Mouse (Mus musculus): ENCODE data around the gene Mta2. TPM values are rescaled to one million over a fixed set of nuclear protein-coding genes. Genes with fewer than 3 reads are reported as not detected.
"Not testable (repeated sequence)": the region's sequence is repeated elsewhere in the genome, so short reads cannot be mapped to it uniquely, and the experiment has no call there.

The Mta2 gene
- polyA plus RNA-seq, 1 experiment from 2014 or later = 171 TPM

- peak within 1 kb of the TSS; percentile 94 for H3K4me3 ChIP-seq
- peak within 1 kb of the TSS; percentile 91 for H3K4me2 ChIP-seq (replicated peaks)
- peaks cover 45% of the 10 kb centered on the region for H3K4me1 ChIP-seq
- H3K9ac ChIP-seq (replicated peaks) = peak within 1 kb of the TSS; percentile 73
- peaks cover 57% of the 10 kb centered on the region for H3K36me3 ChIP-seq
- H3K27me3 ChIP-seq = no peaks in the 10 kb centered on the region
- peak; percentile 97 for ATAC-seq (replicated peaks)
- H3K9me3 ChIP-seq = no peaks in the 10 kb centered on the region
- H3K27ac ChIP-seq (replicated peaks) = peak within 1 kb of the TSS; percentile 99
- 2% methylated on average over 46 of the region's 46 CpGs for WGBS
Measured at GRCm38 (mm10) chr19:8953135-8954039, 11.7 kb downstream of the Mta2 start, which contains the start of gene Tut1. Gene Tut1, plus strand, starts transcription at chr19:8953847.

DNA sequence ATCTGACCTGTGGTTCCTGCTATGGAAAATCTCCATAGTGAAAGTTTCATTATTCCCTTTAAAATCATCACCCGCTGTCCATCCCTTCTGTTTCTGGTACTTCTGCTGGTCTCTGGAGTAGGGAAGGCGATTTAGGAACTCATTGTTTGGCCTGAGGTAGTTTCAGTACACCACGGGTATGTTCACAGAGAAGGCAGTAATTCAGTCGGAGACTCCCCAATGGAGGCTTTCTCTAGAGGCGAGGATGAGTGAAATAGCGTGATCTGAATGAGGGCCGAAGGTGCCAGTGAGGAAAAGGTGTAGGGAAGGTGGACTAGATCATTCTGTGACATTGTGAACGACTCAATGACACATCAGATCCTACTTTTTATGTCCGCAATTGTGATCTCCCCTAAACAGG lies 12.5 kb downstream of the Mta2 start:
- ATAC-seq (replicated peaks) = no peak
- Histone ChIP-seq H3K4me1 (peaks cover 45% of the 10 kb centered on the region), H3K9me3 (no peaks in the 10 kb centered on the region), H3K36me3 (peaks cover 55% of the 10 kb centered on the region), H3K9ac (replicated peaks) (peak overlapping the region; percentile 73), H3K27ac (replicated peaks) (peak overlapping the region; percentile 99), H3K4me2 (replicated peaks) (peak overlapping the region; percentile 91), H3K27me3 (no peaks in the 10 kb centered on the region), H3K4me3 (peak overlapping the region; percentile 94)
- WGBS = 7% methylated on average over 9 of the region's 9 CpGs

DNA sequence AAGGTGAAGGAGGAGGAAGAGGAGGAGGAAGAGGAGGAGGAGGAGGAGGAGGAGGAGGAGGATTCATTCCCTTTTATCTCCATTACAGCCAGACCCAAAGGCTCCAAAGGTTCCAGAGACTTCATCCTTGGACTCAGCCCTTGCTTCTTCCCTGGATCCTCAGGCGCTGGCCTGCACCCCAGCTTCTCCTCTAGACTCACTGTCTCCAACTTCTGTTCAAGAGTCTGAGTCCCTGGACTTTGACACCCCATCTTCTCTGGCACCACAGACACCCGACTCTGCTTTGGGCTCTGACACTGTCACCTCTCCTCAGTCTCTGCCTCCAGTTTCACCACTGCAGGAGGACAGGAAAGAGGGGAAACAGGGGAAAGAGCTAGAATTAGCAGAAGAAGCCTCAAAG lies 20.6 kb downstream of the Mta2 start:
- Histone ChIP-seq H3K4me2 (replicated peaks) (no peak overlapping the region), H3K36me3 (peaks cover 80% of the 10 kb centered on the region), H3K9ac (replicated peaks) (no peak overlapping the region), H3K9me3 (no peaks in the 10 kb centered on the region), H3K4me3 (no peak overlapping the region), H3K4me1 (peaks cover 9% of the 10 kb centered on the region), H3K27me3 (no peaks in the 10 kb centered on the region), H3K27ac (replicated peaks) (no peak overlapping the region)
- 89% methylated on average over 2 of the region's 2 CpGs for WGBS
- no peak for ATAC-seq (replicated peaks)

DNA sequence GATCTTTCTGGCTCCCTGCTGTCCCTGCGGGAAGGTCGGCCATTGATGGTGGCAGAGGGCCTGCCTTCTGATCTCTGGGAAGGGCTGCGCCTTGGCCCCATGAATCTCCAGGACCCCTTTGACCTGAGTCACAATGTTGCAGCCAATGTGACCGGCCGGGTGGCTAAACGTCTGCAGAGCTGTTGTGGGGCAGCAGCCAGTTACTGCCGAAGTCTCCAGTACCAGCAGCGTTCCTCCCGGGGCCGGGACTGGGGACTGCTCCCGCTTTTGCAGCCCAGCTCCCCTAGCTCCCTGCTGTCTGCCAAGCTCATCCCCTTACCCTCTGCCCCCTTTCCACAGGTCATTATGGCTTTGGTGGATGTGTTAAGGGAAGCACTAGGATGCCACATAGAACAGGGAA lies 23.4 kb downstream of the Mta2 start:
- no peak for ATAC-seq (replicated peaks)
- WGBS = 91% methylated on average over 11 of the region's 11 CpGs

DNA sequence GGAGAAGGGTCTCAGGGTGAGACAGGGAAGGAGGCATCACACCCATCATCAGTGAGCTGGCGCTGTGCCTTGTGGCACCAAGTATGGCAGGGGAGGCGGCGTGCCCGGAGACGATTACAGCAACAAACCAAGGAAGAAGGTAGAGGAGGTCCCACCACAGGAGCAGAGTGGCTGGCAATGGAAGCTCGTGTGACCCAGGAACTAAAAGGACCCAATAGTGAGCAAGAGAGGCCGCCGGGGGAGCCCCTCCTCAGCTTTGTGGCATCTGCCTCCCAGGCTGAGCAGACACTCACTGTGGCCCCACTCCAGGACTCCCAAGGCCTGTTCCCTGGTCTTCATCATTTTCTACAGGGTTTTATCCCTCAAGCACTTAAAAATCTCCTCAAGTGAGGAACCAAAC lies 24.1 kb downstream of the Mta2 start:
- 79% methylated on average over 8 of the region's 8 CpGs for WGBS
- no peak for ATAC-seq (replicated peaks)
- H3K4me2 ChIP-seq (replicated peaks) = peak overlapping the region; percentile 51
- H3K9ac ChIP-seq (replicated peaks) = peak overlapping the region; percentile 52; the same call in 1 of the 2 replicates
- H3K27me3 ChIP-seq = no peaks in the 10 kb centered on the region
- H3K4me3 ChIP-seq = peak overlapping the region; percentile 83
- H3K27ac ChIP-seq (replicated peaks) = 0 out of 2 replicates have a peak overlapping the region, but pooled peaks have one; percentile 86
- peaks cover 24% of the 10 kb centered on the region for H3K4me1 ChIP-seq
- H3K9me3 ChIP-seq = no peaks in the 10 kb centered on the region
- H3K36me3 ChIP-seq = peaks cover 76% of the 10 kb centered on the region

More for the DNA sequence above, 23.4 kb downstream of the Mta2 start:
- Histone ChIP-seq H3K27ac (replicated peaks) (no peak overlapping the region), H3K9me3 (no peaks in the 10 kb centered on the region), H3K36me3 (peaks cover 76% of the 10 kb centered on the region), H3K4me1 (peaks cover 24% of the 10 kb centered on the region), H3K4me2 (replicated peaks) (no peak overlapping the region), H3K9ac (replicated peaks) (no peak overlapping the region), H3K4me3 (no peak overlapping the region), H3K27me3 (no peaks in the 10 kb centered on the region)

- Histone ChIP-seq H3K27me3 (no peaks in the 10 kb centered on the region), H3K9me3 (no peaks in the 10 kb centered on the region), H3K36me3 (peaks cover 76% of the 10 kb centered on the region), H3K4me3 (peak overlapping the region; percentile 83), H3K4me1 (peaks cover 24% of the 10 kb centered on the region), H3K4me2 (replicated peaks) (peak overlapping the region; percentile 51), H3K9ac (replicated peaks) (peak overlapping the region; percentile 52), H3K27ac (replicated peaks) (peak overlapping the region; percentile 86)
- WGBS = 37% methylated on average over 5 of the region's 5 CpGs
- ATAC-seq (replicated peaks) = no peak
Measured at GRCm38 (mm10) chr19:8966198-8966589, 24.5 kb downstream of the Mta2 start.

DNA sequence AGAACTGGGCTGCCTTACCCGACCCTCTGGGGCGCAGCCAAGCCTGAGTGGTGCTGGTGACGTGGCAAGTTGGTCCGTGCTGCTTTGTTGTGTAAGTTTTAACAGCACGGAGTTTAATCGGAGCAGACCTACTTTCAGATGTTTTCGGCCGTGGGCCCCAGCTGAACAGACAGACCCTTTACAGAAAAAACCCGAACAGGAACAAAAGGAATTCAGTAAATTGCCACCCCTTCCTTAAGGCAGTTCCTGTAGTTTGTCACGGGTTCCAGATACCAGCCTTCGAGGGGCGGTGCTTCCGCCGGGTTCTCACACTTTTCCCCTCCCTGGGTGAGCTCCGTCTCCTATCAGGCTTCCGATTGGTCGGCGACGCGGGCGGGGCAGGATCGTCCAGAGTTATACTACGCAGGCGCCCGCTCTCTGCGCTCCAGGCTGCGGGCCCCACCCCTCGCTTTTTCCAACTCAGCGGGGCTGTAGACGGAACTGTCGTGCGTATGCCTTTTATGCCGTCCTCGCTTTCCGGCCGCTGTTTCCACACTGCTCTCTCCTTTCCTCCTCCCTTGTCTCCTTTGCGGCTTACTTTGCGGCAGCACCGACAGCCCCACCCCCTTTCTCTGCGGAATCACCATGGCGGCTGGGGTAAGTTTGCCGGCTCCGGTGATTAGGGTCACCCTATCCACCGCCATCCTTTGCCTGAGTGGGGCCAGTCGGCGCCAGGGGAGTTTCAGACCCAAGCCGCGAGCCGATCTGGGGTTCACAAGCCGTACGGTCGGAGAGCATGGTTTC lies 25.1 kb downstream of the Mta2 start, which contains the start of gene Eef1g:
Gene Eef1g (plus strand): TSS at position 452 of the 783 bp plus-strand sequence.
- peak; percentile 99 for ATAC-seq (replicated peaks)
- peaks cover 76% of the 10 kb centered on the region for H3K36me3 ChIP-seq
- peak within 1 kb of the TSS; percentile 59 for H3K4me2 ChIP-seq (replicated peaks)
- H3K4me3 ChIP-seq = peak within 1 kb of the TSS; percentile 83
- peak within 1 kb of the TSS; percentile 80 for H3K9ac ChIP-seq (replicated peaks)
- H3K27ac ChIP-seq (replicated peaks) = peak within 1 kb of the TSS; percentile 87
- no peaks in the 10 kb centered on the region for H3K27me3 ChIP-seq
- WGBS = under 1% methylated on average over 52 of the region's 52 CpGs
- no peaks in the 10 kb centered on the region for H3K9me3 ChIP-seq
- peaks cover 24% of the 10 kb centered on the region for H3K4me1 ChIP-seq

GRCm38 (mm10) chr19:8967373-8967743 lies 25.7 kb downstream of the Mta2 start:
- Histone ChIP-seq H3K4me3 (peak overlapping the region; percentile 83), H3K36me3 (peaks cover 78% of the 10 kb centered on the region), H3K9me3 (no peaks in the 10 kb centered on the region), H3K27me3 (no peaks in the 10 kb centered on the region), H3K4me2 (replicated peaks) (peak overlapping the region; percentile 59), H3K4me1 (peaks cover 24% of the 10 kb centered on the region), H3K9ac (replicated peaks) (peak overlapping the region; percentile 80), H3K27ac (replicated peaks) (peak overlapping the region; percentile 87)
- ATAC-seq (replicated peaks) = no peak
- WGBS = under 1% methylated on average over 8 of the region's 8 CpGs

DNA sequence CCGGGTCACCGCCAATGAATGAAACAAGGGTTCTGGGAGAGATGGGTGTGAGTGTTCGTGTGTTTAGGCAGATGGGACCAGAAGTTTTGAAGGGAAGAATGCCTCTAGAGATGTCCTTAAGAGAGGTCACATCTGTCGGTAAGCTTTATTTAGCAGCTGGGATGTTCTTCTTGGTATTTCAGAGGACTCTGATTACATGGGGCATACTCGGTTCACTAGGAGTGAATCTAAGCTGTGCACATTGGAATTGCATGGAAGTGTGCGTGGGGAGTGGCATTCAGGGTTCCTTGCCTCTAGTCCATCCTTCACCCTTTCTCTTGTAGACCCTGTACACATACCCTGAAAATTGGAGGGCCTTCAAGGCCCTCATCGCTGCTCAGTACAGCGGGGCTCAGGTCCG lies 26.2 kb downstream of the Mta2 start:
- 6% methylated on average over 9 of the region's 9 CpGs for WGBS
- no peak for ATAC-seq (replicated peaks)
- peak overlapping the region; percentile 80 for H3K9ac ChIP-seq (replicated peaks)
- H3K36me3 ChIP-seq = peaks cover 78% of the 10 kb centered on the region
- H3K4me3 ChIP-seq = peak overlapping the region; percentile 83
- peak overlapping the region; percentile 87; the same call in 1 of the 2 replicates for H3K27ac ChIP-seq (replicated peaks)
- peak overlapping the region; percentile 59 for H3K4me2 ChIP-seq (replicated peaks)
- H3K27me3 ChIP-seq = no peaks in the 10 kb centered on the region
- H3K4me1 ChIP-seq = peaks cover 24% of the 10 kb centered on the region
- H3K9me3 ChIP-seq = no peaks in the 10 kb centered on the region

- not testable (repeated sequence) for H3K27ac ChIP-seq (replicated peaks); ATAC-seq (replicated peaks); H3K9ac ChIP-seq (replicated peaks); H3K4me2 ChIP-seq (replicated peaks); H3K27me3 ChIP-seq; H3K4me3 ChIP-seq; H3K9me3 ChIP-seq
- WGBS = 90% methylated on average over 8 of the region's 8 CpGs
- H3K36me3 ChIP-seq = peaks cover 90% of the 10 kb centered on the region
- peaks cover 15% of the 10 kb centered on the region for H3K4me1 ChIP-seq
Measured at GRCm38 (mm10) chr19:8972491-8972890, 30.8 kb downstream of the Mta2 start.

GRCm38 (mm10) chr19:8974638-8975037 lies 33.0 kb downstream of the Mta2 start:
- Histone ChIP-seq H3K27ac (replicated peaks) (no peak overlapping the region), H3K9ac (replicated peaks) (no peak overlapping the region), H3K4me1 (no peaks in the 10 kb centered on the region), H3K27me3 (no peaks in the 10 kb centered on the region), H3K4me3 (no peak overlapping the region), H3K4me2 (replicated peaks) (no peak overlapping the region), H3K36me3 (peaks cover 98% of the 10 kb centered on the region), H3K9me3 (no peaks in the 10 kb centered on the region)
- 84% methylated on average over 1 of the region's 1 CpGs for WGBS
- no peak for ATAC-seq (replicated peaks)

GRCm38 (mm10) chr19:8975491-8975890 lies 33.8 kb downstream of the Mta2 start:
- no peak for ATAC-seq (replicated peaks)
- no peaks in the 10 kb centered on the region for H3K9me3 ChIP-seq
- no peak overlapping the region for H3K4me3 ChIP-seq

More at GRCm38 (mm10) chr19:8975491-8975890, 33.8 kb downstream of the Mta2 start:
- Histone ChIP-seq H3K4me1 (no peaks in the 10 kb centered on the region), H3K36me3 (peaks cover 98% of the 10 kb centered on the region), H3K27ac (replicated peaks) (no peak overlapping the region), H3K4me2 (replicated peaks) (no peak overlapping the region), H3K27me3 (no peaks in the 10 kb centered on the region), H3K9ac (replicated peaks) (no peak overlapping the region)
- WGBS = 97% methylated on average over 2 of the region's 2 CpGs

All from forebrain, embryonic 15.5 days (tissue).